Mouse (Mus musculus) CD4-positive, CD25-positive, alpha-beta regulatory T cell (primary cell): ENCODE measurements around the gene Epb41l3. TPM values are rescaled to one million over a fixed set of nuclear protein-coding genes. Genes with fewer than 3 reads are reported as not detected.

ENCODE experiments used
- polyA plus RNA-seq: library from polyadenylated mRNA; unstranded; fragments of 100-300 nt; shearing (Covaris generic); gene quantifications from one replicate; pipeline ENCODE4 v1.2.1, GENCODE M21; 2017

Gene Epb41l3
- polyA plus RNA-seq = 0.66 TPM

DNA sequence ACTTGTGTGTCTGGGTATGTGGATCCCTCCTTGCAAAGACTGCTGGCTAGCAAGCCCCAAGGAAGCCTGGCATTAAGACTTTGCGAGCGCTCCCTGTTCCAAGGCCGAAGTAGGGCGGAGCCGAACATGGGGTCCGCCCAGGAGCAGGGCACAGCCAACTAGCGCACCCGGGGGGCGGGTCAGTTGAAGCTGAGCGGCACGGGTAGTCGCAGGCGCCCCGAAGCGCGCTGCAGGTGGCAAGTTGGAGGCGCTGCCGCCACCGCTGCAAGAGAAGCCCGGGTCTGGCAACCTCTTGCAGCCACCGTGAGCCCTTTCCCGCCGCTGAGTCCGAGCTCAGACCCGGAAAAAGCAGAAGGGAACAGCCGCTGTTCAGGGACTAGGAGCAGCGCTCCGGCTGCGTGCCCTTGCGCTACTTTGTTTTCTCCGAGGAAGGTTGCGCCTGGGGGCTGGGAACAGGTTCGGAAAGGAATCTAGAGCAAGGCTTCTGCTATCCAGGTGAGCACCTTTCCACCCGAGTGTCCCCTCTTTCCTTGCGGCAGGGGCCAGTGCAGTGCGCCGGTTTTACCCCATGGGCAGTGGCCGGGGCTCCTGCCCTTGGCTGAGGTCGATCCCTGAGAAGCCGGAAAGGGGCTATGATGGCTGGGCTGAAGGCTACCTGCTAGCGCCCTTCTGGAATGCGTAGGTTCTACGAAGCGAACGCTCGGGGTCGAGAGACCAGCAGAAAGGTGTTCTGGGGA, at the start of gene Epb41l3:
TSS of gene Epb41l3 (plus strand) at position 183 of the 737 bp plus-strand sequence.

Other genes starting within 250 kb of the Epb41l3 start
- gene Tmem200c, start 249.1 kb upstream of the Epb41l3 start, polyA plus RNA-seq = not detected